Mouse (Mus musculus): ENCODE data around the gene Slc43a2.
"Not testable (repeated sequence)": the region's sequence is repeated elsewhere in the genome, so short reads cannot be mapped to it uniquely, and the experiment has no call there.

Slc43a2 gene

GRCm38 (mm10) chr11:75599802-75600201 lies 68.3 kb downstream of the Slc43a2 start:
- not testable (repeated sequence) for DNase-seq (ENCODE audit: extremely low spot score, low spot score)

GRCm38 (mm10) chr11:75604826-75605225 lies 73.3 kb downstream of the Slc43a2 start:
- DNase-seq (ENCODE audit: extremely low spot score, low spot score): no peak

DNA sequence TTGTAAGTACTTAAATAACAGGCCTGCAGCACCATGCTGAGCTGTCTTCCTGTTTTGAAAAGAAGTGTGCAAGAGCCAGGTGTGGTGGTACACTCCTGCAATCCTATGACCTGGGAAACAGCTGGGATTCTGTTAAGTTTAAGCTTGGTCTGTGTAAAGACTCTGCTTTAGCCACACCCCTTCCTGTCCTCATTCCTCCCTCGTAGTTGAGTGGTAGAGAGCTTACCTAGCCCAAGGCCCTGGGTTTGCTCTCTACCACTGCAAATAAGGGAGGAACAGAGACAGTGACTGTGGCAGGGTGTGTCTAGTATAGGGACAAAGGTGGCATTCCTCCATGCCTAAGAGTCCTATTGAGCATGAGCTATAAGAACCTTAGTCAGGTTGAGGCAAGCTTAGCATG lies 73.8 kb downstream of the Slc43a2 start:
- no peak for DNase-seq (ENCODE audit: extremely low spot score, low spot score)

DNA sequence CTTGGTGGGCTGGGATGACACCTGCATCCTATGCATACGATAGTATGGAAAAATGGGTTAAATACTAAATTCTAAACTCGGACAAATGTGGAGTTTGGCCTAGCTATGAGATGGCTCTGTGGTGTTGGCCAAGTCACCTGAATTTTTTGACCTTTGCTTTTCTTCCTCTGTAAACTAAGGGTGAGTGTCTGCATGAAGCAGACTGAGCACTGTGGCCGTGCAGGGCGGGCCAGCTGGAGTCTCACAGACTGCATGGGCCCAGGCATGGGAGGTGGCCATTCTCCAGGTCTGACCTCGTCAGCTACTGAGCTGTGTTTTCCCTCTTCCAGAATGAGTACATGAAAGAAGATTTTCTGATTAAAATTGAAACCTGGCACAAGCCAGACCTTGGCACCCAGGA lies 77.3 kb downstream of the Slc43a2 start:
- DNase-seq (ENCODE audit: extremely low spot score, low spot score): no peak

GRCm38 (mm10) chr11:75610021-75610420 lies 78.5 kb downstream of the Slc43a2 start:
- no peak for DNase-seq (ENCODE audit: extremely low spot score, low spot score)

GRCm38 (mm10) chr11:75614769-75615168 lies 83.3 kb downstream of the Slc43a2 start:
- DNase-seq (ENCODE audit: extremely low spot score, low spot score): no peak

DNA sequence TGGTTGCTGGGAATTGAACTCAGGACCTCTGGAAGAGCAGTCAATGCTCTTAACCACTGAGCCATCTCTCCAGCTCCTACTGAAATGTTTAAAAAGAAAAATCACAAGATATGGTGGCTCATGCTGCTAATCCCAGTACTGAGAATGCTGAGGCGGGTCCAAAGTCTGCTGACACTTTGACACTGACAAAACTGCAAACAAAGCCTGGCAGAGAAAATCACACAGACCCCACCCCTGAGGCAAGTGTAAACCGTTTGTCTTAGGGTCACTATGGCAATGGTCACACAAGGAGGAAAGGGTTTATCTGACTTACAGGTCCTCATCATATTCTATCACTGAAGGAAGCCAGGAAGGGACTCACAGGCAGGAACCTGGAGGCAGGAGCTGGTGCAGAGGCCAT lies 84.1 kb downstream of the Slc43a2 start:
- no peak for DNase-seq (ENCODE audit: extremely low spot score, low spot score)

GRCm38 (mm10) chr11:75619133-75619532 lies 87.6 kb downstream of the Slc43a2 start:
- no peak for DNase-seq (ENCODE audit: extremely low spot score, low spot score)

DNA sequence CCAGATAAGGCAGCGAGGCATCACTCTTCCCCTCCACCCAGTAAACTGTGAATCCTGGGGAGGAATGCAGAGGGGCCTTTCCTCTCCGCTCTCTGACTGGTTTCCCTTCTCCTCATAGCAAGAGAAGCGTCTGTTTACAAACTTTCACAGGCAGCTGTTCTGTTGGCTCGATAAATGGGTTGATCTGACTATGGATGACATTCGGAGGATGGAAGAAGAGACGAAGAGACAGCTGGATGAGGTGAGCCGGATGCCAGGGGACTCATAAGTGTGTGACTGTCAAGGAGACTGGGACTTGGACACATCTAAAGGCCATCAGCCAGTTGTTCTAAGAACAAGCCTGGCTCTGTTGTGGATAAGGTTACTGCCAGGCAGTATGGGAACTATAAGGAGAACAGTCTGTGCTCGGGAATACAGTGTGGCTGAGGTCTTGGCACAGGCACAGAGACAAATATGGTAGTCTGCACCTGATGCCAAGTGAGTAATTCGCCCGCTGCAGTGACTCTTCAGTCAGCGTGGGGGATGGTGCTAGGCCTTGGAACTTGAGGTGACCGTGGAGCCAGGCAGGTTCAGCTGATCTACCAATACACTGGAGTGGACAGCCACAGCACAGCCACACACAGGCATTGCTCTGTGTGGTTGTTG lies 88.8 kb downstream of the Slc43a2 start:
- DNase-seq (ENCODE audit: extremely low spot score, low spot score): no peak

- no peak for DNase-seq (ENCODE audit: extremely low spot score, low spot score)
Measured at GRCm38 (mm10) chr11:75621426-75621825, 89.9 kb downstream of the Slc43a2 start.

DNA sequence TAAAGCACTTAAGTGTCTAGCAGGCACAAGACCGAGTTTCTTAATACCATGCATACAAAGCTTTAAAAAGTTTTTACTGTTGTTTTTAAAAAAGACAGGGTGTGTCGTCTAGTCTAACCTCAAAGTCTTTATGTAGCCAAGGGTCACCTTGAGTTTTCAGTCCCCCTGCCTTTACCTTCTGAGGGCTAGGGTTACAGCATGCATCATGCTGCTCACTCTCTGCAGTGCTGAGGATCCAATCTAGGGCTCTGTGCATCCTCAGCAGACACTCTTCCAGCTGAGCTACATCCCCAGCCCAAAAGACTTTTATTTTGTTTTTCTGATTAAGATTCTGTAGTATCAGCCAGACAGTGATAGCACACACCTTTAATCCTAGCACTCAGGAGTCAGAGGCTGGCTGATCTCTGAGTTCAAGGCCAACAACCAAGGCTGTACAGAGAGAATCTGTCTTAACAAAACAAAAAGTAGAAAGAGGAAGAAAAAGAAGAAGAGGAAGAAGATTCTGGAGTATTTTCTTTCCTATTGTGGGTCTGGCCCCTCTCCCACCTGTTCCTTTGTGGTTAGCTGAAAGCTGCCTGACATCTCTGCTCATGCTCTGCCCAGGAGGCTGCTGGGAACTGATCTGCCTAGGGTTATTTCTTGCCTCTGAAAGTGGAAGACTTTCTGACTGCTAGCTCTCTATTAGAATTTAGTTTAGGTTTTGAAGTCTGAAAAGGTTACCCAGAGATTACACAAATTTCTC lies 91.3 kb downstream of the Slc43a2 start:
- DNase-seq (ENCODE audit: extremely low spot score, low spot score): no peak

DNA sequence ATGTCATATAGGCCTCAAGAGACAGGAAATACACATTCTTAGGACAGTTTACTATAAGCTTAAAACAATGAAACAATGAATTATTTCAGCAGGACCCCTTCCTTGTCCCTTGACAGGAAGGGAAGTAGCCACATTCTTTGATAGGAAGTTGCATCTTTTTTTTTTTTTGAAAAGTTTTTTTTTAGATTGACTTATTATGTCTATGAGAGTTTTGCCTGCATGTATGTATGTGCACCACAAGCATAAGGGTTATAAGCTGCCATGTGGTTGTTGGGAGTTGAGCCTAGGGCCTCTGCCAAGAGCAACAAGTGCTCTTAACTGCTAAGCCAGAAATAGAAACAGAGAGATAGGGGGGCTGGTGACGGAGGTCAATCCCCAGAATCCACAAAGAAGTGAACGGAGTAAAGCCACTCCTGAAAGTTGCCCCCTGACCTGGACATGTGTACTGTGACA lies 92.6 kb downstream of the Slc43a2 start:
- DNase-seq (ENCODE audit: extremely low spot score, low spot score): no peak

GRCm38 (mm10) chr11:75625820-75626219 lies 94.3 kb downstream of the Slc43a2 start:
- DNase-seq (ENCODE audit: extremely low spot score, low spot score): no peak

All from neural tube, embryonic 10.5 days (tissue).